Mouse (Mus musculus) bone marrow macrophage, adult 2 months (primary cell): Measurements from ENCODE around the gene She.

ENCODE experiments used
- CTCF ChIP-seq: IDR thresholded peaks from 2 replicates; pipeline ENCODE4 v1.5.1; 2012; ENCODE audit warnings: low read depth, mild to moderate bottlenecking, low read length, moderate library complexity
- POLR2A ChIP-seq: IDR thresholded peaks from 2 replicates; pipeline ENCODE4 v1.6.1; 2012; ENCODE audit warnings: mild to moderate bottlenecking, low read depth, low read length, borderline replicate concordance

DNA sequence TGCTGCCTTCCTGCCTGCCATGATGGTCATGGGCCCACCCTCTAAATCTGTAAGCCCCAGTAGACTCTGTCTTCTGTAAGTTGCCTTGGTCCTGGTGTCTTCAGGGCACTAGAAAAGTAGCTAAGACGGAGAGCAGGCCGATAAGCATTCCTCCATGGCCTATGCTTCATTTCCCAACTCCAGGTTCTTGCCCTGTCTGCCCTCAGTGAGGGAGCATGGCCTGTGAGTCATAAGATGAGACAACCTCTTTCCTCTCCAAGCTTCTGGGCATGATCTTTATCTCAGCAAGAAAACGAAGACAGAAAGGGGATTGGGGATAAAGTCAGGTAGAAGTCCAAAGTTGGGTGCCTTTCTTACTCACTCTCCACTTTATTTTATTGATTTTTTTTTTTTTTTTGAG, 32.7 kb upstream of the She start:
- TF ChIP-seq CTCF (no peak), POLR2A (no peak)
